In the genomic region with DNA sequence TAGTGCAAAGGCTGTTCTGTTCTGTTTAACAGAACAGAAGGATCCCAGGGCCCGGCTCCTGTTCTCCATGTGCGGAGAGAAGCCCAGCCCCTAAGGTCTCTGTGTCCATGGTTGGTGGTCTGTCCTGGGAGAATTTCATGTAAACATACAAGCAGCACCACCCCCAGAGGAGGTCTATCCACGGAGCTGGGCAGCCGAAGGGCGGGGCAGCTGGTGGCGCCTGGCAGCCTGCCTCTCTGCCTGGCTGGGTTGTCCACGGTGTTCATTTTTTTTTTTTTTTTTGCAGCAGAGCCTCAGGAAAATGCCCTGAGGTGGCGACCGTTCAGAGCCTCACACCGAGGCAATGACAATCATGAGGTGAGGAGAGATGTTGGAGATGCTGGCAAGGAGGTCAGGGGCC, we compare ENCODE assay signal across 25 mouse cellular contexts. TPM values are rescaled to one million over a fixed set of nuclear protein-coding genes. Genes with fewer than 3 reads are reported as not detected.
DNase-seq lines count a peak whose midpoint lies in the region; ATAC-seq and TF ChIP-seq lines count a peak whose summit lies in the region.
"Had no signal": no experiment of that assay in that cellular context is flagged by ENCODE, and none has a peak within 500 bp of the region (broad histone marks: within the 10 kb centered on the region; RNA-seq: fewer than 3 reads in every experiment).

No protein-coding gene starts in this region.

- no peak overlapping the region for H3K4me2 ChIP-seq in hindbrain, embryonic 13.5 days
- H3K4me2 ChIP-seq in hindbrain, postnatal 0 days (ENCODE audit: low read depth, low read length): no peak overlapping the region
- no peak overlapping the region for H3K4me2 ChIP-seq in kidney, embryonic 16.5 days (replicated peaks; ENCODE audit: low read depth, low read length)
- H3K4me2 ChIP-seq: hindbrain, embryonic 14.5 days had no signal

- no peaks in the 10 kb centered on the region for H3K9me3 ChIP-seq in hindbrain, embryonic 13.5 days
- no peaks in the 10 kb centered on the region for H3K9me3 ChIP-seq in hindbrain, postnatal 0 days (ENCODE audit: low read length)
- 0 out of 2 replicates have a peak, but pooled peaks cover 3% of the 10 kb centered on the region for H3K9me3 ChIP-seq in kidney, embryonic 16.5 days (ENCODE audit: low read length)

- H3K27me3 ChIP-seq in hindbrain, embryonic 13.5 days: no peaks in the 10 kb centered on the region
- no peaks in the 10 kb centered on the region for H3K27me3 ChIP-seq in hindbrain, postnatal 0 days (ENCODE audit: insufficient read depth, low read length)
- no peaks in the 10 kb centered on the region for H3K27me3 ChIP-seq in kidney, embryonic 16.5 days (ENCODE audit: insufficient read depth, low read length)
- H3K27me3 ChIP-seq: Patski had no signal

- no peak overlapping the region for H3K9ac ChIP-seq in hindbrain, embryonic 13.5 days
- H3K9ac ChIP-seq in hindbrain, postnatal 0 days (replicated peaks; ENCODE audit: low read length): no peak overlapping the region
- no peak overlapping the region for H3K9ac ChIP-seq in kidney, embryonic 16.5 days (replicated peaks; ENCODE audit: low read length)
- H3K9ac ChIP-seq: hindbrain, embryonic 14.5 days had no signal

- ATAC-seq in hindbrain, embryonic 13.5 days (ENCODE audit: low FRiP score): no peak
- no peak for ATAC-seq in hindbrain, postnatal 0 days
- no peak for ATAC-seq in kidney, embryonic 16.5 days (ENCODE audit: low FRiP score, low TSS enrichment)
- ATAC-seq: Patski had no signal

- H3K27ac ChIP-seq in hindbrain, embryonic 13.5 days: peak overlapping the region; percentile 13; the same call in 1 of the 2 replicates
- no peak overlapping the region for H3K27ac ChIP-seq in hindbrain, postnatal 0 days
- peak overlapping the region; percentile 20; the same call in 1 of the 2 replicates for H3K27ac ChIP-seq in olfactory bulb, adult 2 months (ENCODE audit: insufficient read depth, low read depth, low read length)
- no peak overlapping the region for H3K27ac ChIP-seq in kidney, embryonic 16.5 days (ENCODE audit: low read length)
- H3K27ac ChIP-seq: hindbrain, embryonic 14.5 days had no signal

- H3K4me3 ChIP-seq in hindbrain, embryonic 13.5 days: no peak overlapping the region
- H3K4me3 ChIP-seq in hindbrain, postnatal 0 days (ENCODE audit: low read length): no peak overlapping the region
- H3K4me3 ChIP-seq in olfactory bulb, adult 2 months (ENCODE audit: insufficient read depth, low read depth, low read length): no peak overlapping the region
- H3K4me3 ChIP-seq in kidney, embryonic 16.5 days (ENCODE audit: low read length): no peak overlapping the region
- H3K4me3 ChIP-seq: myocyte had no signal

- H3K4me1 ChIP-seq in hindbrain, embryonic 13.5 days (replicated peaks): no peaks in the 10 kb centered on the region
- no peaks in the 10 kb centered on the region for H3K4me1 ChIP-seq in hindbrain, postnatal 0 days (ENCODE audit: insufficient read depth, low read length)
- 0 out of 2 replicates have a peak, but pooled peaks cover 2% of the 10 kb centered on the region for H3K4me1 ChIP-seq in olfactory bulb, adult 2 months (ENCODE audit: control insufficient read depth, insufficient read depth, low read length)
- no peaks in the 10 kb centered on the region; the same call in 1 of the 2 replicates for H3K4me1 ChIP-seq in kidney, embryonic 16.5 days (ENCODE audit: insufficient read depth, low read length)

- no peak for TF ChIP-seq CTCF in hindbrain, postnatal 0 days (IDR thresholded peaks at IDR 0.05; ENCODE audit: low read depth)
- TF ChIP-seq CTCF in olfactory bulb, adult 2 months (IDR thresholded peaks at IDR 0.05; ENCODE audit: insufficient read depth, low read depth, low read length): no peak

- peaks cover 98% of the 10 kb centered on the region for H3K36me3 ChIP-seq in hindbrain, embryonic 13.5 days
- peaks cover 70% of the 10 kb centered on the region for H3K36me3 ChIP-seq in hindbrain, postnatal 0 days (ENCODE audit: insufficient read depth, low read length)
- H3K36me3 ChIP-seq in kidney, embryonic 16.5 days (ENCODE audit: insufficient read depth, low read length): peaks cover 93% of the 10 kb centered on the region

- DNase-seq in hindbrain, postnatal 0 days (ENCODE audit: low spot score): no peak
- DNase-seq in urinary bladder, adult 2 months (ENCODE audit: low spot score): peak; percentile 28
- DNase-seq in urinary bladder, postnatal 36 days (ENCODE audit: low spot score in 2 of 2): no peak
- peak; percentile 76 for DNase-seq in cerebellum, adult 18-20 months
- no peak for DNase-seq in spleen, adult 12 weeks (ENCODE audit: low spot score)
- DNase-seq: heart, adult 18-20 months; layer of hippocampus, adult 9-11 months; liver; lung, postnatal 10 days; spleen, adult 18-20 months; thymus, postnatal 36 days had no signal

- TF ChIP-seq POLR2A in olfactory bulb, adult 2 months (IDR thresholded peaks at IDR 0.05; ENCODE audit: insufficient read depth, low read depth, low read length): no peak

- 64% methylated on average over 10 of the region's 10 CpGs for WGBS in hindbrain, embryonic 13.5 days
- 41% methylated on average over 10 of the region's 10 CpGs for WGBS in hindbrain, postnatal 0 days
- WGBS in olfactory bulb, adult 2 months: 43% methylated on average over 10 of the region's 10 CpGs
- WGBS in kidney, embryonic 16.5 days: 62% methylated on average over 10 of the region's 10 CpGs

RNA-seq across cellular contexts. Expression of a gene that starts 24.1 kb away (rescaled TPM):
- polyA plus RNA-seq in hindbrain, embryonic 13.5 days (2015; fragmentation: Nextera tagmentation; extraction: Ambion mirVana): 50.0 and 50.3 TPM in 2 replicates
- total RNA-seq in hindbrain, postnatal 0 days (2014; rRNA removed): 34.8 and 36.2 TPM in 2 replicates
- 28.2 and 28.8 TPM in 2 replicates for polyA plus RNA-seq in hindbrain, postnatal 0 days (2015; fragmentation: Nextera tagmentation; extraction: Ambion mirVana)
- 23.4 and 26.3 TPM in 2 replicates for polyA plus RNA-seq in urinary bladder, adult 2 months (2012; rRNA removed)
- not detected in 2 replicates for polyA plus RNA-seq in olfactory bulb, adult 2 months (2012; ENCODE audit: insufficient read depth, insufficient read length, low replicate concordance, missing spikeins)
- 41.7 and 43.1 TPM in 2 replicates for polyA plus RNA-seq in kidney, embryonic 16.5 days (2015; fragmentation: Nextera tagmentation; extraction: Ambion mirVana)

RNA-seq across cellular contexts. Expression of a gene that starts 32.7 kb away (rescaled TPM):
- not detected in 2 replicates for polyA plus RNA-seq in hindbrain, embryonic 13.5 days (2015; fragmentation: Nextera tagmentation; extraction: Ambion mirVana)
- total RNA-seq in hindbrain, postnatal 0 days (2014; rRNA removed): 5.8 and 9.9 TPM in 2 replicates
- polyA plus RNA-seq in hindbrain, postnatal 0 days (2015; fragmentation: Nextera tagmentation; extraction: Ambion mirVana): 0.33 and 0.54 TPM in 2 replicates
- 0.81 and 0.85 TPM in 2 replicates for polyA plus RNA-seq in urinary bladder, adult 2 months (2012; rRNA removed)
- polyA plus RNA-seq in olfactory bulb, adult 2 months (2012; ENCODE audit: insufficient read depth, insufficient read length, low replicate concordance, missing spikeins): not detected in 2 replicates
- polyA plus RNA-seq in kidney, embryonic 16.5 days (2015; fragmentation: Nextera tagmentation; extraction: Ambion mirVana): not detected in 2 replicates
- total RNA-seq: common myeloid progenitor, adult 5-6 weeks; neutrophil, adult 5-6 weeks had no signal
- polyA plus RNA-seq: embryonic facial prominence, embryonic 14.5 days; forebrain, embryonic 11.5 days; heart, postnatal 0 days; kidney, embryonic 14.5 days; myocyte; stomach, embryonic 16.5 days had no signal

RNA-seq across cellular contexts. Expression of a gene that starts 48.0 kb away (rescaled TPM):
- polyA plus RNA-seq in hindbrain, embryonic 13.5 days (2015; fragmentation: Nextera tagmentation; extraction: Ambion mirVana): 0.06 and 0.08 TPM in 2 replicates
- total RNA-seq in hindbrain, postnatal 0 days (2014; rRNA removed): 0.32 TPM in 1 of 2 replicates, not detected in the other
- 0.06 and 0.08 TPM in 2 replicates for polyA plus RNA-seq in hindbrain, postnatal 0 days (2015; fragmentation: Nextera tagmentation; extraction: Ambion mirVana)
- polyA plus RNA-seq in urinary bladder, adult 2 months (2012; rRNA removed): 30.6 and 48.4 TPM in 2 replicates
- not detected in 2 replicates for polyA plus RNA-seq in olfactory bulb, adult 2 months (2012; ENCODE audit: insufficient read depth, insufficient read length, low replicate concordance, missing spikeins)
- 0.58 and 0.80 TPM in 2 replicates for polyA plus RNA-seq in kidney, embryonic 16.5 days (2015; fragmentation: Nextera tagmentation; extraction: Ambion mirVana)
- total RNA-seq: common myeloid progenitor, adult 5-6 weeks; neutrophil, adult 5-6 weeks had no signal
- polyA plus RNA-seq: forebrain, embryonic 11.5 days; kidney, embryonic 14.5 days had no signal

RNA-seq across cellular contexts. Expression of a gene that starts 52.8 kb away (rescaled TPM):
- not detected in 2 replicates for polyA plus RNA-seq in hindbrain, embryonic 13.5 days (2015; fragmentation: Nextera tagmentation; extraction: Ambion mirVana)
- total RNA-seq in hindbrain, postnatal 0 days (2014; rRNA removed): 5.0 TPM in 1 of 2 replicates, not detected in the other
- 0.19 and 0.38 TPM in 2 replicates for polyA plus RNA-seq in hindbrain, postnatal 0 days (2015; fragmentation: Nextera tagmentation; extraction: Ambion mirVana)
- 0.30 TPM in 1 of 2 replicates, not detected in the other for polyA plus RNA-seq in urinary bladder, adult 2 months (2012; rRNA removed)
- not detected in 2 replicates for polyA plus RNA-seq in olfactory bulb, adult 2 months (2012; ENCODE audit: insufficient read depth, insufficient read length, low replicate concordance, missing spikeins)
- polyA plus RNA-seq in kidney, embryonic 16.5 days (2015; fragmentation: Nextera tagmentation; extraction: Ambion mirVana): 34.2 and 48.4 TPM in 2 replicates
- total RNA-seq: common myeloid progenitor, adult 5-6 weeks; left cerebral cortex, postnatal 10 days; neutrophil, adult 5-6 weeks had no signal
- polyA plus RNA-seq: embryonic facial prominence, embryonic 14.5 days; forebrain, embryonic 11.5 days; hindbrain, embryonic 14.5 days; stomach, embryonic 16.5 days had no signal

Comparison
In these comparisons a context has a peak if more than half of its experiments do, and no peak if none do; other contexts are left out.
1. H3K27ac ChIP-seq: peak in hindbrain, embryonic 13.5 days (single experiment) and olfactory bulb, adult 2 months (single experiment); none in hindbrain, postnatal 0 days (single experiment) and kidney, embryonic 16.5 days (single experiment).
2. DNase-seq: peak in urinary bladder, adult 2 months (single experiment) and cerebellum, adult 18-20 months (2 of 2); none in hindbrain, postnatal 0 days (single experiment), urinary bladder, postnatal 36 days (0 of 2) and spleen, adult 12 weeks (single experiment).